Mouse (Mus musculus) MEL (cell line): ENCODE measurements around the gene Chd3. TPM values are rescaled to one million over a fixed set of nuclear protein-coding genes. Genes with fewer than 3 reads are reported as not detected.

Experiments
- DNase-seq: peaks from one replicate; pipeline ENCODE4 v3.0.0; 2011; ENCODE audit warnings: low read depth, low spot score
- H3K27ac ChIP-seq: 2 replicates; pipeline ENCODE4 v1.5.1; 2012; ENCODE audit warnings: low read depth, mild to moderate bottlenecking, control low read depth, low read length, moderate library complexity; ENCODE audit not compliant: control insufficient read depth
- H3K27me3 ChIP-seq, 2 experiments: fragments of 150-350 bp in 1 of 2; sonication (generic) in 1 of 2; 2 replicates each; pipeline ENCODE4 v1.6.1; 2012; ENCODE audit warnings: low read length in 2 of 2, mild to moderate bottlenecking in 2 of 2, improper control_type of control experiment in 1 of 2, moderate library complexity in 1 of 2; ENCODE audit not compliant: insufficient read depth in 2 of 2, control insufficient read depth in 1 of 2
- H3K36me3 ChIP-seq, 2 experiments: 2 replicates each; pipeline ENCODE4 v1.6.1; 2012 to 2014; ENCODE audit warnings: low read length in 2 of 2, improper control_type of control experiment in 1 of 2, inconsistent platforms in 1 of 2, mild to moderate bottlenecking in 1 of 2; ENCODE audit not compliant: insufficient read depth in 2 of 2, control insufficient read depth in 1 of 2
- H3K4me1 ChIP-seq, 2 experiments: fragments of 150-350 bp in 1 of 2; sonication (generic) in 1 of 2; 2 replicates each; pipeline ENCODE4 v1.6.1; 2012; ENCODE audit warnings: low read length in 2 of 2, improper control_type of control experiment in 1 of 2, mild to moderate bottlenecking in 1 of 2; ENCODE audit not compliant: insufficient read depth in 2 of 2, control insufficient read depth in 1 of 2
- H3K4me3 ChIP-seq, 2 experiments: fragments of 150-350 bp in 1 of 2; sonication (generic) in 1 of 2; 2 replicates each; pipeline ENCODE4 v1.5.1; 2012; ENCODE audit warnings: low read depth in 2 of 2, low read length in 2 of 2, mild to moderate bottlenecking in 2 of 2, moderate library complexity in 2 of 2, control low read depth in 1 of 2, improper control_type of control experiment in 1 of 2; ENCODE audit not compliant: control insufficient read depth in 1 of 2, insufficient read depth in 1 of 2
- H3K79me2 ChIP-seq: 2 replicates; pipeline ENCODE4 v1.6.1; 2012; ENCODE audit warnings: mild to moderate bottlenecking, low read length, moderate library complexity; ENCODE audit not compliant: control insufficient read depth, poor library complexity, insufficient read depth
- H3K9ac ChIP-seq: 2 replicates; pipeline ENCODE4 v1.6.1; 2012; ENCODE audit warnings: low read depth, mild to moderate bottlenecking, control low read depth, low read length, moderate library complexity; ENCODE audit not compliant: control insufficient read depth, poor library complexity, severe bottlenecking
- H3K9me3 ChIP-seq: fragments of 150-350 bp; sonication (generic); replicated peaks from 2 replicates; pipeline ENCODE4 v1.6.1; 2012; ENCODE audit warnings: mild to moderate bottlenecking, low read length, improper control_type of control experiment, moderate library complexity; ENCODE audit not compliant: insufficient read depth
- BHLHE40 ChIP-seq: IDR thresholded peaks from 2 replicates; pipeline ENCODE4 v1.6.1; 2012; ENCODE audit warnings: low read depth, mild to moderate bottlenecking, inconsistent platforms, low read length, improper control_type of control experiment, borderline replicate concordance
- CHD1 ChIP-seq: IDR thresholded peaks from 2 replicates; pipeline ENCODE4 v1.6.1; 2012; ENCODE audit warnings: low read depth, mild to moderate bottlenecking, inconsistent platforms, low read length, improper control_type of control experiment
- CTCF ChIP-seq, 3 experiments: IDR thresholded peaks in 2 of 3; conservative IDR thresholded peaks in 1 of 3; 2 replicates each; pipeline ENCODE4 v1.5.1; 2011 to 2012; ENCODE audit warnings: low read length in 3 of 3, low read depth in 2 of 3, mild to moderate bottlenecking in 2 of 3, improper control_type of control experiment in 1 of 3, inconsistent platforms in 1 of 3, mixed read lengths in 1 of 3, moderate library complexity in 1 of 3; ENCODE audit not compliant: control insufficient read depth in 1 of 3, insufficient read depth in 1 of 3, poor library complexity in 1 of 3, severe bottlenecking in 1 of 3
- ELF1 ChIP-seq: IDR thresholded peaks from 2 replicates; pipeline ENCODE4 v1.6.1; 2014; ENCODE audit warnings: low read depth, mild to moderate bottlenecking, inconsistent platforms, low read length, improper control_type of control experiment, moderate library complexity
- EP300 ChIP-seq, 2 experiments: IDR thresholded peaks; 2 replicates each; pipeline ENCODE4 v1.6.1; 2011; ENCODE audit warnings: improper control_type of control experiment in 2 of 2, low read length in 2 of 2, low read depth in 1 of 2, mild to moderate bottlenecking in 1 of 2
- ETS1 ChIP-seq: IDR thresholded peaks from 2 replicates; pipeline ENCODE4 v1.6.1; 2012; ENCODE audit warnings: low read depth, mild to moderate bottlenecking, inconsistent platforms, low read length, improper control_type of control experiment, moderate library complexity
- HCFC1 ChIP-seq: IDR thresholded peaks from 2 replicates; pipeline ENCODE4 v1.6.1; 2012; ENCODE audit warnings: low read depth, mild to moderate bottlenecking, inconsistent platforms, low read length, improper control_type of control experiment, moderate library complexity
- JUND ChIP-seq: IDR thresholded peaks from 2 replicates; pipeline ENCODE4 v1.6.1; 2011; ENCODE audit warnings: low read depth, mild to moderate bottlenecking, improper control_type of control experiment, low read length
- KAT2A ChIP-seq: conservative IDR thresholded peaks from 2 replicates; pipeline ENCODE4 v1.6.1; 2012; ENCODE audit warnings: low read depth, low read length, improper control_type of control experiment, inconsistent platforms
- MAFK ChIP-seq: IDR thresholded peaks from 2 replicates; pipeline ENCODE4 v1.6.1; 2011; ENCODE audit warnings: low read depth, mild to moderate bottlenecking, low read length, improper control_type of control experiment, borderline replicate concordance
- MAZ ChIP-seq: IDR thresholded peaks from 2 replicates; pipeline ENCODE4 v1.6.1; 2012; ENCODE audit warnings: low read depth, mild to moderate bottlenecking, inconsistent platforms, low read length, improper control_type of control experiment
- MEF2A ChIP-seq: IDR thresholded peaks from 2 replicates; pipeline ENCODE4 v1.6.1; 2014; ENCODE audit warnings: low read depth, mild to moderate bottlenecking, inconsistent platforms, low read length, improper control_type of control experiment; ENCODE audit not compliant: poor library complexity, insufficient replicate concordance, severe bottlenecking; ENCODE audit errors: extremely low read depth
- MXI1 ChIP-seq: IDR thresholded peaks from 2 replicates; pipeline ENCODE4 v1.6.1; 2011; ENCODE audit warnings: mild to moderate bottlenecking, low read depth, low read length, improper control_type of control experiment
- MYB ChIP-seq: IDR thresholded peaks from 2 replicates; pipeline ENCODE4 v1.6.1; 2011; ENCODE audit warnings: mild to moderate bottlenecking, low read depth, low read length, improper control_type of control experiment
- NELFE ChIP-seq: IDR thresholded peaks from 2 replicates; pipeline ENCODE4 v1.6.1; 2011; ENCODE audit warnings: low read depth, low read length, improper control_type of control experiment
- NRF1 ChIP-seq: IDR thresholded peaks from 2 replicates; pipeline ENCODE4 v1.6.1; 2014; ENCODE audit warnings: low read depth, mild to moderate bottlenecking, inconsistent platforms, low read length, improper control_type of control experiment, moderate library complexity; ENCODE audit not compliant: poor library complexity, insufficient read depth, severe bottlenecking
- POLR2A ChIP-seq, 2 experiments: IDR thresholded peaks; 2 replicates each; pipeline ENCODE4 v1.6.1; 2011 to 2012; ENCODE audit warnings: low read length in 2 of 2, mild to moderate bottlenecking in 2 of 2, control low read depth in 1 of 2, improper control_type of control experiment in 1 of 2, low read depth in 1 of 2, moderate library complexity in 1 of 2; ENCODE audit not compliant: control insufficient read depth in 1 of 2, insufficient read depth in 1 of 2, poor library complexity in 1 of 2
- POLR2AphosphoS2 ChIP-seq: IDR thresholded peaks from 2 replicates; pipeline ENCODE4 v1.6.1; 2011; ENCODE audit warnings: low read length, improper control_type of control experiment
- POLR2AphosphoS5 ChIP-seq: IDR thresholded peaks from 2 replicates; pipeline ENCODE4 v1.6.1; 2012; ENCODE audit warnings: low read depth, borderline replicate concordance, mild to moderate bottlenecking, inconsistent platforms, low read length, moderate library complexity, mixed read lengths
- RAD21 ChIP-seq: IDR thresholded peaks from 2 replicates; pipeline ENCODE4 v1.6.1; 2011; ENCODE audit warnings: mild to moderate bottlenecking, low read depth, low read length, improper control_type of control experiment
- RCOR1 ChIP-seq: IDR thresholded peaks from 2 replicates; pipeline ENCODE4 v1.6.1; 2012; ENCODE audit warnings: low read depth, mild to moderate bottlenecking, inconsistent platforms, low read length, improper control_type of control experiment
- SIN3A ChIP-seq: IDR thresholded peaks from 2 replicates; pipeline ENCODE4 v1.6.1; 2012; ENCODE audit warnings: low read length, improper control_type of control experiment, inconsistent platforms
- SMC3 ChIP-seq: IDR thresholded peaks from 2 replicates; pipeline ENCODE4 v1.6.1; 2011; ENCODE audit warnings: low read depth, low read length, improper control_type of control experiment
- TAL1 ChIP-seq: IDR thresholded peaks from 2 replicates; pipeline ENCODE4 v1.6.1; 2012; ENCODE audit warnings: mild to moderate bottlenecking, inconsistent platforms, low read length, moderate library complexity, mixed read lengths
- TBP ChIP-seq: IDR thresholded peaks from 2 replicates; pipeline ENCODE4 v1.8.0; 2011; ENCODE audit warnings: low read depth, low read length, improper control_type of control experiment
- TCF12 ChIP-seq: IDR thresholded peaks from 2 replicates; pipeline ENCODE4 v1.6.1; 2014; ENCODE audit warnings: low read depth, mild to moderate bottlenecking, inconsistent platforms, low read length, improper control_type of control experiment, moderate library complexity
- UBTF ChIP-seq: IDR thresholded peaks from 2 replicates; pipeline ENCODE4 v1.6.1; 2012; ENCODE audit warnings: low read depth, mild to moderate bottlenecking, inconsistent platforms, low read length, improper control_type of control experiment, moderate library complexity, borderline replicate concordance; ENCODE audit not compliant: insufficient read depth
- ZC3H11A ChIP-seq: IDR thresholded peaks from 2 replicates; pipeline ENCODE4 v1.6.1; 2012; ENCODE audit warnings: low read depth, mild to moderate bottlenecking, inconsistent platforms, low read length, improper control_type of control experiment
- ZKSCAN1 ChIP-seq: IDR thresholded peaks from 2 replicates; pipeline ENCODE4 v1.6.1; 2012; ENCODE audit warnings: low read depth, mild to moderate bottlenecking, inconsistent platforms, low read length, improper control_type of control experiment, moderate library complexity
- ZMIZ1 ChIP-seq: IDR thresholded peaks from 2 replicates; pipeline ENCODE4 v1.6.1; 2012; ENCODE audit warnings: low read depth, mild to moderate bottlenecking, inconsistent platforms, low read length, improper control_type of control experiment, moderate library complexity
- ZNF384 ChIP-seq: IDR thresholded peaks from 2 replicates; pipeline ENCODE4 v1.6.1; 2012; ENCODE audit warnings: low read depth, mild to moderate bottlenecking, inconsistent platforms, low read length, improper control_type of control experiment
- polyA plus RNA-seq, 2 experiments: library from polyadenylated mRNA; stranded (reverse) in 1 of 2; unstranded in 1 of 2; fragments of >175 nt in 1 of 2; fragments of >200 nt in 1 of 2; gene quantifications; 2 replicates each; pipeline versions ENCODE4 v1.2.1 to v1.2.4; 2012; ENCODE audit warnings: low replicate concordance in 2 of 2, low read depth in 1 of 2; ENCODE audit not compliant: insufficient read length in 2 of 2, insufficient read depth in 1 of 2, missing spikeins in 1 of 2
- total RNA-seq: library from RNA; depleted of rRNA; stranded (reverse); fragments of 300-350 nt; gene quantifications from 2 replicates; pipeline ENCODE4 v1.2.3, GENCODE M21; 2012

Gene Chd3
- total and polyA plus RNA-seq, 3 experiments, result 37.3 to 84.9 TPM; not detected in 1

- peaks cover 0 to 29% of the 10 kb centered on the region in 2 experiments; a peak in 3 of 4 replicates for H3K36me3 ChIP-seq
These were observed 41.9 kb upstream of the Chd3 start for GRCm38 (mm10) chr11:69411073-69411535.

GRCm38 (mm10) chr11:69410310-69411072, 41.3 kb upstream of the Chd3 start:
- Histone ChIP-seq H3K9ac (peak overlapping the region; percentile 87), H3K27ac (peak overlapping the region; percentile 91), H3K79me2 (peaks cover 64% of the 10 kb centered on the region), H3K27me3 (no peaks in the 10 kb centered on the region), H3K36me3 (peaks cover 0 to 29% of the 10 kb centered on the region in 2 experiments; a peak in 3 of 4 replicates), H3K9me3 (no peaks in the 10 kb centered on the region), H3K4me3 (peak overlapping the region; percentile 62 to 79), H3K4me1 (peaks cover 17 to 38% of the 10 kb centered on the region in 2 experiments)
- DNase-seq, result peak; percentile 94
- TF ChIP-seq KAT2A, result no peak
- TF ChIP-seq ZMIZ1, result no peak
- peak; percentile 98 for TF ChIP-seq ETS1
- no peak for TF ChIP-seq ZKSCAN1
- peak; percentile 71; the same call in 1 of the 2 replicates for TF ChIP-seq RCOR1
- TF ChIP-seq MYB, result no peak
- peak; percentile 52 for TF ChIP-seq NELFE
- peak; percentile 50 to 76 for TF ChIP-seq EP300 (IDR thresholded peaks at IDR 0.05; ENCODE audit: low read depth in 1 of 2, low read length in 2 of 2)
- 0 out of 2 replicates have a peak, but pooled peaks have one; percentile 28 for TF ChIP-seq POLR2AphosphoS2
- no peak for TF ChIP-seq MEF2A
- peak; percentile 64; the same call in 1 of the 2 replicates for TF ChIP-seq CHD1
- TF ChIP-seq MXI1, result peak; percentile 57
- TF ChIP-seq TAL1, result no peak
- TF ChIP-seq SMC3, result no peak
- no peak for TF ChIP-seq POLR2AphosphoS5
- peak; percentile 78 for TF ChIP-seq ELF1
- TF ChIP-seq TBP, result peak; percentile 79
- TF ChIP-seq NRF1, result no peak
- no peak for TF ChIP-seq MAZ

More at GRCm38 (mm10) chr11:69411073-69411535, 41.9 kb upstream of the Chd3 start:
- Histone ChIP-seq H3K27me3 (no peaks in the 10 kb centered on the region), H3K9ac (peak overlapping the region; percentile 87), H3K9me3 (no peaks in the 10 kb centered on the region), H3K4me1 (peaks cover 17 to 38% of the 10 kb centered on the region in 2 experiments), H3K4me3 (peak overlapping the region; percentile 62 to 79), H3K79me2 (peaks cover 68% of the 10 kb centered on the region), H3K27ac (peak overlapping the region; percentile 91)
- TF ChIP-seq ZNF384 (no peak), ZC3H11A (no peak), RAD21 (no peak), MYB (no peak), SIN3A (peak; percentile 92), ELF1 (peak; percentile 48), KAT2A (no peak; the same call in 1 of the 2 replicates), MAFK (no peak), HCFC1 (peak; percentile 80), UBTF (no peak), MAZ (peak; percentile 95), POLR2AphosphoS2 (no peak), JUND (no peak), MEF2A (no peak), ZKSCAN1 (no peak), NELFE (peak; percentile 70), CTCF (IDR thresholded peaks at IDR 0.05 in 2 of 3, conservative IDR thresholded peaks at IDR 0.05 in 1 of 3; ENCODE audit: control insufficient read depth in 1 of 3, insufficient read depth in 1 of 3, low read depth in 2 of 3, low read length in 3 of 3, poor library complexity in 1 of 3, severe bottlenecking in 1 of 3) (no peak), POLR2A (IDR thresholded peaks at IDR 0.05; ENCODE audit: control insufficient read depth in 1 of 2, insufficient read depth in 1 of 2, low read depth in 1 of 2, low read length in 2 of 2, poor library complexity in 1 of 2) (peak; percentile 63 to 79; a peak in 3 of 4 replicates), TBP (peak; percentile 91), ETS1 (peak; percentile 60; the same call in 1 of the 2 replicates), ZMIZ1 (peak; percentile 53; the same call in 1 of the 2 replicates), MXI1 (peak; percentile 23), TCF12 (no peak), BHLHE40 (no peak)
- DNase-seq, result peak; percentile 99
